Mouse (Mus musculus) bone marrow macrophage, adult 2 months (primary cell): ENCODE data around the gene Serpina3j. TPM values are rescaled to one million over a fixed set of nuclear protein-coding genes. Genes with fewer than 3 reads are reported as not detected.

Source experiments
- H3K27ac ChIP-seq: 2 replicates; pipeline ENCODE4 v1.5.1; 2012; ENCODE audit warnings: low read depth, low read length; ENCODE audit not compliant: insufficient read depth
- H3K4me1 ChIP-seq: 2 replicates; pipeline ENCODE4 v1.6.1; 2012; ENCODE audit warnings: low read length; ENCODE audit not compliant: control insufficient read depth, insufficient read depth
- H3K4me3 ChIP-seq: 2 replicates; pipeline ENCODE4 v1.5.1; 2012; ENCODE audit warnings: mild to moderate bottlenecking, low read length, moderate library complexity; ENCODE audit not compliant: insufficient read depth
- CTCF ChIP-seq: IDR thresholded peaks from 2 replicates; pipeline ENCODE4 v1.5.1; 2012; ENCODE audit warnings: low read depth, mild to moderate bottlenecking, low read length, moderate library complexity
- POLR2A ChIP-seq: IDR thresholded peaks from 2 replicates; pipeline ENCODE4 v1.6.1; 2012; ENCODE audit warnings: mild to moderate bottlenecking, low read depth, low read length, borderline replicate concordance
- polyA plus RNA-seq: library from polyadenylated mRNA; stranded (reverse); fragments of >200 nt; gene quantifications from 2 replicates; pipeline ENCODE4 v1.2.4, GENCODE M21; 2012; ENCODE audit not compliant: missing spikeins, insufficient read depth, insufficient read length

Serpina3j gene
- polyA plus RNA-seq, result not detected in 2 replicates

DNA sequence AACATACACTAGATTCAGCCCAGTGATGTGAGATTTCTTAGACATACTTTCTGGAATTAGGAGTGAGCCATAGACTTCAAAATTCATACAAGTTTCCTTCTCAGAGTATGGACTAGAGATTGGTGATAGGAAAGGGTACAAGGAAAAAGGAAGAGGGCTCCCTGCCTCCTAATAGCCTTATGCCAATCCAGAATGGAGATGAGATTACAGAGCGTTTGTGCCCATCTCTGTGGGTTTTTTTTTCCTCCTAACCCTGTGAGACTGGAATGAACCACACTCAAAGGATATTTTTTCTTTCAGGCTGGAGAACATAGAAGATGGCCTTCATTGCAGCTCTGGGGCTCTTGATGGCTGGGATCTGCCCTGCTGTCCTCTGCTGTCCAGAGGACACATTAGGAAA is at the start of gene Serpina3j:
Serpina3j (plus strand) TSS at position 301 of the 400 bp plus-strand sequence.
- Histone ChIP-seq H3K4me1 (no peaks in the 10 kb centered on the region), H3K4me3 (no peak within 1 kb of the TSS), H3K27ac (no peak within 1 kb of the TSS)
- TF ChIP-seq CTCF (no peak), POLR2A (no peak)

DNA sequence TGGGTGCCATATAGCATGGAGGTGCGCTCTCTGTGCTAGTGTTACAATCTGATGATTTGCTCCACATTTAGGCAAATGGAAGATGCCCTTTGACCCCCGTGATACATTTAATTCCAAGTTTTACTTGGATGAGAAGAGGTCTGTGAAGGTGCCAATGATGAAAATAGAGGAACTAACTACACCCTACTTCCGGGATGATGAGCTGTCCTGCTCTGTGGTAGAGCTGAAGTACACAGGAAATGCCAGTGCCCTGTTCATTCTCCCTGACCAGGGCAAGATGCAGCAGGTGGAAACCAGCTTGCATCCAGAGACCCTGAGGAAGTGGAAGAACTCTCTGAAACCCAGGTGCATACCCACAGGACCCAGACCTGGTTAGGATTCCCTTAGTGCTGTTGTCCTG is 48.0 kb upstream of the Serpina3j start:
- TF ChIP-seq POLR2A (no peak), CTCF (no peak)
- Histone ChIP-seq H3K4me1 (no peaks in the 10 kb centered on the region), H3K4me3 (no peak overlapping the region), H3K27ac (no peak overlapping the region)

DNA sequence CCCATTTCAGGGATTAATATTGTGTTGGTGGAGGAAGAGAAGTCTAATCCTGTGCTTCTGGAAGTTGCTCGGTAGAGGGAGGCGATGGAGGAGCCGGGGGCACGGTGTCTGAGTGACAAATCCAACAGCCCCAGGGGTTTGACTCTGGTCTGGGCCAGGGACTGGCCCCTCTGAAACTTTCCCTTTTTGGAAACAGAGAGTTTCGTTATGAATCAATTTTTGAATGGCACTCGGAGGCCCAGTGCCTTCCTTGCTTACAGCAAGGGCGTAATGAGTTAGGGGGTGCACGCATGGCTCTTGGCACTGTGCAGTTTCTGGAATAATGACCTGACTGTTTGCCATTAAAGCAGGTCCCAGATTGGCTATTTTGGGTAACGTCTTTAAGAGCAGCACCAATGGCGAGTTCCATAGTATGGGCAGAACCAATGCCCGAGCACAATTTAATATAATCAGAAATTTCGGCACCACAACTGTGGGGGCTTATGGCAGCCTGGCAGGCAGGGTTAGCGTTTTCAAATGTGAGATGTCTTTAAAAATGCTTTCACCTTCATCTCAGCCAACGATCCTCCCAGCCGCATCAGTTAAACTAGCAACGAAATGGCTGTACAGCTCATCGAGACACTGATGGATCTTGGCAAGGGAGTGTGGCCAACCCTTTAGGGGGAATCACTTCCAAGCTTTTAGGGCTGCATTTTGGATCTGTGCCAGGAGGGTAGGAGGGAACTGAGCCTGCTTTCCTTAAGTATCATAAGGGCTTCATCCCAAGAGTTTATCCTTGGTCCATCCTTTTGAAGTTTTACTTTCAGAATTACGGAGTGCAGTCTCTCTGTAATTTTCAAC is 35.9 kb upstream of the Serpina3j start:
- Histone ChIP-seq H3K4me1 (no peaks in the 10 kb centered on the region), H3K27ac (no peak overlapping the region), H3K4me3 (no peak overlapping the region)
- TF ChIP-seq CTCF (no peak), POLR2A (no peak)

DNA sequence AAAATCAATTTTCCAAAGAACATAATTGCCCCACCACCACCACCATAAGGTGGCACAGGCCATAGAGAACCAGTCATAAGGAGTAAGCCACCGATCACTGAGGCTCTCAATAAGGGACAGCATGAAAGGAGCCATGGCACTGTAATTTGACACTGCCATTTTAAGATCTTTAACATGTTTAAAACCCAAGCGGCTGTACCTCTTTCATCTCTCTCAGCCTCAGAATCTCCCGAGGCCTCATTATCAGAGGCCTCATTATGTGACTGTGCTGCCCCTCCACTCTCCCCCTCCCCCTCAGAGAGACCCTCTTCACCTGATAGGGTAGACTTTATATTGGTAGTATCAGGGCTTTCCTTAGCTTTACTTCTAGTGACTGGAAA is 35.3 kb upstream of the Serpina3j start:
- no peak overlapping the region for H3K4me3 ChIP-seq
- TF ChIP-seq POLR2A (no peak), CTCF (no peak)
- H3K27ac ChIP-seq, result no peak overlapping the region
- H3K4me1 ChIP-seq, result no peaks in the 10 kb centered on the region

DNA sequence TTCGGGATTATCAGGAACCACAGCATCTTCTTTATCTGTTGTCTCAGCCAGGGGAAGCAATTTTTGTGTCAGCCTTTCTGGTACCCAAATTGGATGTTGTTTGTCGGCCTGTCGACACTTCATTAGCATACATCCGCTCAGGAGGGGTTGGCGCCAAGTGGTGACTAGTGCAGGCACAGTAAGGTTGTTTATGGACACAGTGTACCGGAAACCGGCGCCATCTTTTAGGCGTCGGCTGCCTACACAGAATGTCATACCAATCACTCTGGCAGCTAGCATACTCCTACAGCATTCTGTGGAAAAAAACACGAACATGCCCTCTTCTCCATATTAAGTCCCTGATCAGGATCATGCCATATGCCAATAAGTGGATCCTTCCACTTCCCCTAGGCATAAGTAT is 31.0 kb upstream of the Serpina3j start:
- Histone ChIP-seq H3K4me1 (no peaks in the 10 kb centered on the region), H3K4me3 (no peak overlapping the region), H3K27ac (no peak overlapping the region)
- no peak for TF ChIP-seq POLR2A
- no peak for TF ChIP-seq CTCF

DNA sequence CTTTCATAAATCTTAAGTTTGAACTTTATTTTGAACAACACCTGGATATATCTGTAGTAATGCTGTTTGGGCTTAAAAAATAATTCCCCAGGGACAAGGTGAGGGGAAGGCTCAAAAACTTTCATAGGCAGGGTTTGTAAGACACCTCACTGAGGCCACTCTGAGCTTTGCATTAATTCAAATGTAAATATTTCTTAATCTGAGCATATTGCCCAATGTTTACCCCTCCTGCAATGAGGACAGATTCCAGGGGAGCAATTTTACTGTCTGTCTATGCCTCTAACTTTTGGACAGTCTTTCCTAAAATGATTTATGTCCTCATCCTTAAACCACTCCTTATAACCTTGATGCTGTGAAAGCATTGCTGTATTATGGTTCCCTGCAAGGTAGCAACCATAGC is 26.0 kb upstream of the Serpina3j start:
- H3K27ac ChIP-seq, result no peak overlapping the region
- no peak for TF ChIP-seq POLR2A
- TF ChIP-seq CTCF, result no peak
- no peaks in the 10 kb centered on the region for H3K4me1 ChIP-seq
- no peak overlapping the region for H3K4me3 ChIP-seq

DNA sequence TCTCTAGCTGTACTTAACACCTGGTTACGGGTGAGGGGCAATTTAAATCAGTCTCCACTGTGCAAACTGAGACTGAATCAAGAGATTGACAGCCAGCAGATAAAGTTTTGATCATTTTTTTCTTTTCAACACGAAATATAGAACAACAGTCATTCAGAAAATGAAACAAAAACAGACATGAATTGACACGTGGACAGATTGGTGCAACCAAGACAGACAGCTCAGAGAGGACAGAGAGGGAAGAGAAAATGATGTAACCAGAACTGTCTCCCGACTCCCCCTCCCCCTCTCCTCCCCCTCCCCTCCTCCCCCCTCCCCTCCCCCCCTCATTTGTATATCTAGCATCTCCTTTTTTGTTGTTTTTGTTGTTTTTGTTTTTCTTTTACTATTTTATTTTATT is 24.5 kb upstream of the Serpina3j start:
- H3K27ac ChIP-seq, result no peak overlapping the region
- TF ChIP-seq POLR2A, result no peak
- H3K4me3 ChIP-seq, result no peak overlapping the region
- no peaks in the 10 kb centered on the region for H3K4me1 ChIP-seq

DNA sequence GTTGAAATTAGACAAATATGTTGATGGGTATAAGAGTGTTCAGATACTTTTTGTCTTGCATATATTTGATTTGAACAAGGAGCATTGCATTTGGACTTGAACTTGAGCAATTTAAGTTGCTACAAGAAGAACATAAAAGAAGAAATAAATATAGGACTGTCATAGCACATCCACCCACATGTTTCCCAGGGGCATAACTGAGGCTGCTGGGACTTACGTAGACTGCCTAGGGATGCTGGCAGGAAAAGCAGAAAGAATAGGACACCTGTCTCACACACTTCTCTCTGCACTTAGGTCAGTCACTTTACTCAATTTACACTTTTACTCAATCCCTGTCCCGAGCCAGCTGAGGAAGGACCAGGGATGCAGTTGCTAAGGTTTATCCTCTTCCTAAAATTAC is 20.4 kb upstream of the Serpina3j start:
- Histone ChIP-seq H3K4me1 (no peaks in the 10 kb centered on the region), H3K27ac (no peak overlapping the region), H3K4me3 (no peak overlapping the region)
- TF ChIP-seq POLR2A, result no peak
- TF ChIP-seq CTCF, result no peak

DNA sequence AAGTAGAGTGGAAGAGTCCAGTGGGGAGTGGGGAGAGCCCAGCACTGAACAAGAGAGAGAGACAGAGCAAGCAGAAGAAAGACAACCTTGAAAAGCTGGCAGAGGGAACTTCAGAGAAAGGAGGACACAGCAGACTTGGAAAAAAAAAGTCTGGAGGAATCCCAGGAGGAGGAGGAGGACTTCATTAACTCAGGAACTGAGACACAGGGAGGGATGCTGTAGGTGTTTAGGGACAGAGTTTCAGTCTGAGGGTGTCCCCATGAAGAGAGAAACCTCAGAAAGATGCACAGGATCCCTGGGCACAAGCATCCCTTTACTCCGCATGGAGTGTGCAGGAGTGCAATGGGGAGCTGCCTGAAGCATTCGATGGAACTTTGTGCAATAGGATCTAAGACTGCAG is 16.3 kb upstream of the Serpina3j start:
- no peaks in the 10 kb centered on the region for H3K4me1 ChIP-seq
- H3K27ac ChIP-seq, result no peak overlapping the region
- TF ChIP-seq POLR2A, result no peak
- TF ChIP-seq CTCF, result no peak
- no peak overlapping the region for H3K4me3 ChIP-seq

DNA sequence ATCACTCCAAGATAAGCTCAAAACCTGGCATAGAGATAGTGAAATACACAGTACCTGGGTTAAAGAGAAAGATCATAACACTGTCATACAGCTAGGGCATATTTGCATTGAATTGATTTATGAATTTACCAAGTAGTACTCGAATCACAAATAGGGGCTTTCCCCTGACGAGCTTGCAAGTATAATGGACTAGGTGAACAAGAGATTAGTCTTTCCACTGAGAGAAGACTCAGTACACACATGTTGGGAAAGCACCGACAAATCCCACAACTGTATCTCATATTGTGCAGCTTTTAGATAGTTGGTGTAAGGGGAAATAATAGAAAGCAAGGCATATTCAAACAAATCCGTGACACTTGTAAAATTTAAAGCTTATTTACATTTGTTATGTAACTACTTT is 8.4 kb upstream of the Serpina3j start:
- no peaks in the 10 kb centered on the region for H3K4me1 ChIP-seq
- no peak overlapping the region for H3K27ac ChIP-seq
- H3K4me3 ChIP-seq, result no peak overlapping the region
- TF ChIP-seq CTCF (no peak), POLR2A (no peak)
